Comparison of ENCODE assay signal across 36 mouse cellular contexts in genomic region chr3:103696388-103696925, GRCm38 (mm10). TPM values are rescaled to one million over a fixed set of nuclear protein-coding genes. Genes with fewer than 3 reads are reported as not detected.
A peak's percentile ranks its signal among the peaks of the same experiment; 100 is the strongest.
DNase-seq lines count a peak whose midpoint lies in the region; ATAC-seq and TF ChIP-seq lines count a peak whose summit lies in the region.
"Had no signal": no experiment of that assay in that cellular context is flagged by ENCODE, and none has a peak within 500 bp of the region (broad histone marks: within the 10 kb centered on the region; RNA-seq: fewer than 3 reads in every experiment).

No protein-coding gene starts in this region.

- CTCF ChIA-PET in Patski (lab: Charles Lee): interaction anchor here (1.4 to 1.8 kb wide), 4 partner anchors 10 to 20 kb away, joined by 3 to 7 read pairs (median 4); no protein-coding TSS in a partner anchor

- 86% methylated on average over 1 of the region's 1 CpGs for WGBS in intestine, embryonic 15.5 days

- no peaks in the 10 kb centered on the region for H3K27me3 ChIP-seq in Patski
- no peaks in the 10 kb centered on the region for H3K27me3 ChIP-seq in intestine, embryonic 15.5 days (replicated peaks)
- H3K27me3 ChIP-seq: embryonic facial prominence, embryonic 12.5 days; embryonic facial prominence, embryonic 15.5 days; heart, embryonic 12.5 days; heart, embryonic 15.5 days had no signal

- POLR2A ChIA-PET in Patski (lab: Charles Lee): interaction anchor here (0.6 kb wide), 1 partner anchor 207 kb away, joined by 3 read pairs; no protein-coding TSS in a partner anchor

- H3K4me1 ChIP-seq in intestine, embryonic 15.5 days (replicated peaks): no peaks in the 10 kb centered on the region
- H3K4me1 ChIP-seq: embryonic facial prominence, embryonic 12.5 days; embryonic facial prominence, embryonic 15.5 days; heart, embryonic 12.5 days; heart, embryonic 15.5 days had no signal

- no peak overlapping the region for H3K27ac ChIP-seq in intestine, embryonic 15.5 days
- H3K27ac ChIP-seq: embryonic facial prominence, embryonic 12.5 days; embryonic facial prominence, embryonic 15.5 days; gastrocnemius, adult 2 months; heart, embryonic 15.5 days; hindbrain, embryonic 14.5 days; hindbrain, postnatal 0 days had no signal

- intact Hi-C loops in heart, postnatal 25 days (cut with DNase I): no loop called here

- peak; percentile 56 for DNase-seq in heart, adult 11 months
- DNase-seq in heart, postnatal 25 days (ENCODE audit: low spot score): no peak
- peak; percentile 58 for DNase-seq in 3T3-L1 (ENCODE audit: low read depth, low spot score)
- no peak for DNase-seq in Patski (ENCODE audit: low read depth, low spot score)
- DNase-seq in cerebellum, adult 11 months: no peak
- DNase-seq: adrenal gland, adult 8-10 months; adrenal gland, postnatal 25 days; B cell, adult 2 months; cerebellum, adult 18-20 months; cerebellum, adult 9-10 months; cerebellum, postnatal 25 days; forebrain, postnatal 0 days; gastrocnemius, adult 2 months; gastrocnemius, postnatal 14 days; heart, adult 18-20 months; heart, postnatal 10 days; heart, postnatal 4 days had no signal

- no peak overlapping the region for H3K4me3 ChIP-seq in intestine, embryonic 15.5 days (replicated peaks)
- H3K4me3 ChIP-seq: embryonic facial prominence, embryonic 12.5 days; embryonic facial prominence, embryonic 15.5 days; gastrocnemius, adult 2 months; heart, embryonic 12.5 days; heart, embryonic 15.5 days had no signal

- in situ Hi-C loops in Patski (cut with MboI; ENCODE audit: low pct_unique_long_range_greater_than_20kb): no loop called here

- TF ChIP-seq CTCF in Patski (IDR thresholded peaks at IDR 0.05): no peak

- no peak overlapping the region for H3K4me2 ChIP-seq in intestine, embryonic 15.5 days (replicated peaks)
- H3K4me2 ChIP-seq: embryonic facial prominence, embryonic 12.5 days; embryonic facial prominence, embryonic 15.5 days; heart, embryonic 12.5 days; heart, embryonic 15.5 days; hindbrain, embryonic 14.5 days had no signal

- peak; percentile 65 for ATAC-seq in Patski
- ATAC-seq in intestine, embryonic 15.5 days: no peak
- ATAC-seq: activated CD4-positive, CD25-positive, alpha-beta regulatory T cell, adult 4 months; CD4-positive, CD25-positive, alpha-beta regulatory T cell, adult 4 months; forebrain, embryonic 14.5 days; forebrain, postnatal 0 days; hindbrain, postnatal 0 days; inflammation-experienced regulatory T-cells, adult 6 months; intestine, postnatal 0 days had no signal

- no peak overlapping the region for H3K9ac ChIP-seq in intestine, embryonic 15.5 days
- H3K9ac ChIP-seq: embryonic facial prominence, embryonic 12.5 days; embryonic facial prominence, embryonic 15.5 days; forebrain, postnatal 0 days; heart, embryonic 12.5 days; heart, embryonic 15.5 days; hindbrain, embryonic 14.5 days had no signal

- H3K36me3 ChIP-seq in intestine, embryonic 15.5 days: no peaks in the 10 kb centered on the region
- H3K36me3 ChIP-seq: embryonic facial prominence, embryonic 12.5 days; embryonic facial prominence, embryonic 15.5 days; heart, embryonic 12.5 days; heart, embryonic 15.5 days had no signal

- no peaks in the 10 kb centered on the region for H3K9me3 ChIP-seq in intestine, embryonic 15.5 days
- H3K9me3 ChIP-seq: embryonic facial prominence, embryonic 12.5 days; embryonic facial prominence, embryonic 15.5 days; heart, embryonic 12.5 days; heart, embryonic 15.5 days had no signal

RNA-seq across cellular contexts. Expression of gene Olfml3, which starts 41.3 kb away (rescaled TPM):
- total RNA-seq in heart, postnatal 25 days (2021): 1 to 10 TPM; 5.4 to 5.7 TPM
- 3.5 TPM for polyA plus RNA-seq in Patski (2021)
- 45.4 and 47.4 TPM in 2 replicates for polyA plus RNA-seq in intestine, embryonic 15.5 days (2015; fragmentation: Nextera tagmentation; extraction: Ambion mirVana)

RNA-seq across cellular contexts. Expression of gene Gm10964, which starts 42.7 kb away (rescaled TPM):
- total RNA-seq in heart, postnatal 25 days (2021): not detected
- polyA plus RNA-seq in Patski (2021): not detected
- not detected in 2 replicates for polyA plus RNA-seq in intestine, embryonic 15.5 days (2015; fragmentation: Nextera tagmentation; extraction: Ambion mirVana)
- total RNA-seq: adrenal gland, adult 8-10 months; adrenal gland, postnatal 25 days; common myeloid progenitor, adult 5-6 weeks; forebrain, postnatal 0 days; gastrocnemius, adult 2 months; gastrocnemius, postnatal 14 days; gastrocnemius, postnatal 4 days; heart, adult 18-20 months; heart, postnatal 10 days; heart, postnatal 4 days; hindbrain, postnatal 0 days; MEL had no signal
- polyA plus RNA-seq: activated CD4-positive, CD25-positive, alpha-beta regulatory T cell, adult 4 months; brain, embryonic 14.5 days; CD4-positive, CD25-positive, alpha-beta regulatory T cell, adult 4 months; embryonic facial prominence, embryonic 12.5 days; embryonic facial prominence, embryonic 15.5 days; forebrain, embryonic 11.5 days; forebrain, embryonic 14.5 days; forebrain, postnatal 0 days; frontal cortex, adult 2 months; heart, embryonic 12.5 days; heart, embryonic 15.5 days; hindbrain, embryonic 11.5 days; hindbrain, embryonic 14.5 days; hindbrain, postnatal 0 days; inflammation-experienced regulatory T-cells, adult 6 months; intestine, postnatal 0 days had no signal

RNA-seq across cellular contexts. Expression of gene Atg4a-ps, which starts 50.6 kb away (rescaled TPM):
- total RNA-seq in heart, postnatal 25 days (2021): 1 to 10 TPM in 1 of 2 experiments, not detected in 1; 1.8 TPM
- 7.4 TPM for polyA plus RNA-seq in Patski (2021)
- polyA plus RNA-seq in intestine, embryonic 15.5 days (2015; fragmentation: Nextera tagmentation; extraction: Ambion mirVana): 0.14 TPM in 1 of 2 replicates, not detected in the other
- polyA plus RNA-seq: forebrain, embryonic 11.5 days; heart, embryonic 12.5 days; hindbrain, embryonic 11.5 days had no signal

Comparison
In these comparisons a context has a peak if more than half of its experiments do, and no peak if none do; other contexts are left out.
1. DNase-seq: peak in heart, adult 11 months (single experiment) and 3T3-L1 (single experiment); none in heart, postnatal 25 days (single experiment), Patski (single experiment) and cerebellum, adult 11 months (single experiment).
2. RNA of gene Olfml3, which starts 41.3 kb away (polyA plus RNA-seq): 45.4 to 47.4 TPM in intestine, embryonic 15.5 days; 3.5 TPM in Patski (single experiment); every median in the first group is over 10 times any median in the second.